Mouse (Mus musculus) heart, embryonic 10.5 days (tissue): ENCODE data around the gene Sh2d2a. TPM values are rescaled to one million over a fixed set of nuclear protein-coding genes. Genes with fewer than 3 reads are reported as not detected.
"Not testable (repeated sequence)": the region's sequence is repeated elsewhere in the genome, so short reads cannot be mapped to it uniquely, and the experiment has no call there.

Experiments
- DNase-seq: peaks from one replicate; pipeline ENCODE4 v3.0.0-alpha.2; 2017; ENCODE audit warnings: low spot score
- H3K27ac ChIP-seq: fragments of 300-500 bp; sonication (generic); 2 replicates; pipeline ENCODE4 v1.5.1; 2016; ENCODE audit warnings: mild to moderate bottlenecking
- H3K27me3 ChIP-seq: fragments of 300-500 bp; sonication (generic); 2 replicates; pipeline ENCODE4 v1.6.1; 2016; ENCODE audit warnings: mild to moderate bottlenecking; ENCODE audit not compliant: poor library complexity, insufficient read depth, severe bottlenecking
- H3K36me3 ChIP-seq: fragments of 300-500 bp; sonication (generic); 2 replicates; pipeline ENCODE4 v1.6.1; 2016; ENCODE audit warnings: mild to moderate bottlenecking, moderate library complexity
- H3K4me1 ChIP-seq: fragments of 300-500 bp; sonication (generic); 2 replicates; pipeline ENCODE4 v1.6.1; 2016; ENCODE audit warnings: mild to moderate bottlenecking
- H3K4me3 ChIP-seq: fragments of 300-500 bp; sonication (generic); 2 replicates; pipeline ENCODE4 v1.5.1; 2016; ENCODE audit warnings: mild to moderate bottlenecking, moderate library complexity
- H3K9me3 ChIP-seq: fragments of 300-500 bp; sonication (generic); 2 replicates; pipeline ENCODE4 v1.6.1; 2016; ENCODE audit warnings: mild to moderate bottlenecking, moderate library complexity
- whole genome bisulfite sequencing: fragments of 180-500 bp; shearing (Covaris S2); methylation state at CpG from one replicate; pipeline ENCODE4 v1.1.7; 2016; 5-methylcytosine and 5-hydroxymethylcytosine counted together
- polyA plus RNA-seq: library from polyadenylated mRNA; unstranded; fragments of >200 nt; fragmentation: Nextera tagmentation; extraction: Ambion mirVana; gene quantifications from 2 replicates; pipeline ENCODE4 v1.2.1, GENCODE M21; 2016

Sh2d2a gene
- polyA plus RNA-seq, 1 experiment from 2014 or later: 0.23 TPM

GRCm38 (mm10) chr3:87877730-87878129 lies 31.2 kb downstream of the Sh2d2a start:
- Histone ChIP-seq H3K36me3 (peaks cover 54% of the 10 kb centered on the region), H3K4me3 (no peak overlapping the region), H3K4me1 (peaks cover 6% of the 10 kb centered on the region; the same call in 1 of the 2 replicates), H3K27me3 (no peaks in the 10 kb centered on the region), H3K27ac (no peak overlapping the region), H3K9me3 (no peaks in the 10 kb centered on the region)
- 64% methylated on average over 4 of the region's 4 CpGs for WGBS
- no peak for DNase-seq

- H3K9me3 ChIP-seq: no peaks in the 10 kb centered on the region
- no peak for DNase-seq
- H3K4me3 ChIP-seq: peak overlapping the region; percentile 88
- no peaks in the 10 kb centered on the region for H3K27me3 ChIP-seq
- 0% methylated on average over 3 of the region's 3 CpGs for WGBS
- H3K36me3 ChIP-seq: peaks cover 19% of the 10 kb centered on the region
- H3K4me1 ChIP-seq: peaks cover 27% of the 10 kb centered on the region
- peak overlapping the region; percentile 98 for H3K27ac ChIP-seq
These were observed 37.7 kb downstream of the Sh2d2a start for GRCm38 (mm10) chr3:87884291-87884690.

GRCm38 (mm10) chr3:87884708-87885251 lies 38.2 kb downstream of the Sh2d2a start:
- Histone ChIP-seq H3K4me3 (peak overlapping the region; percentile 88), H3K27me3 (no peaks in the 10 kb centered on the region), H3K4me1 (peaks cover 27% of the 10 kb centered on the region), H3K36me3 (peaks cover 16% of the 10 kb centered on the region), H3K9me3 (no peaks in the 10 kb centered on the region), H3K27ac (peak overlapping the region; percentile 98)
- WGBS: under 1% methylated on average over 22 of the region's 28 CpGs
- peak; percentile 80 for DNase-seq

GRCm38 (mm10) chr3:87885281-87886003 lies 38.9 kb downstream of the Sh2d2a start, which contains the start of gene Prcc:
Gene Prcc (minus strand): TSS chr3:87885608.
- Histone ChIP-seq H3K27ac (peak within 1 kb of the TSS; percentile 98), H3K4me3 (peak within 1 kb of the TSS; percentile 88), H3K36me3 (peaks cover 10% of the 10 kb centered on the region), H3K9me3 (no peaks in the 10 kb centered on the region), H3K27me3 (no peaks in the 10 kb centered on the region), H3K4me1 (peaks cover 27% of the 10 kb centered on the region)
- under 1% methylated on average over 33 of the region's 33 CpGs for WGBS
- peak; percentile 99 for DNase-seq

GRCm38 (mm10) chr3:87886004-87886365 lies 39.4 kb downstream of the Sh2d2a start:
- H3K27ac ChIP-seq: peak overlapping the region; percentile 98
- WGBS: 12% methylated on average over 10 of the region's 10 CpGs
- no peaks in the 10 kb centered on the region for H3K9me3 ChIP-seq
- peaks cover 6% of the 10 kb centered on the region; the same call in 1 of the 2 replicates for H3K36me3 ChIP-seq
- no peaks in the 10 kb centered on the region for H3K27me3 ChIP-seq
- H3K4me1 ChIP-seq: peaks cover 27% of the 10 kb centered on the region
- H3K4me3 ChIP-seq: peak overlapping the region; percentile 88
- no peak for DNase-seq

- no peak for DNase-seq
- Histone ChIP-seq H3K36me3 (peaks cover 4% of the 10 kb centered on the region; the same call in 1 of the 2 replicates), H3K4me1 (peaks cover 27% of the 10 kb centered on the region), H3K4me3 (peak overlapping the region; percentile 88; the same call in 1 of the 2 replicates), H3K9me3 (no peaks in the 10 kb centered on the region), H3K27me3 (no peaks in the 10 kb centered on the region), H3K27ac (peak overlapping the region; percentile 98)
- 85% methylated on average over 6 of the region's 6 CpGs for WGBS
These were observed 39.9 kb downstream of the Sh2d2a start for GRCm38 (mm10) chr3:87886416-87886815.

GRCm38 (mm10) chr3:87887400-87887799 lies 40.8 kb downstream of the Sh2d2a start:
- WGBS: 88% methylated on average over 4 of the region's 4 CpGs
- H3K36me3 ChIP-seq, H3K27me3 ChIP-seq, DNase-seq, H3K9me3 ChIP-seq, H3K4me3 ChIP-seq, H3K27ac ChIP-seq: not testable (repeated sequence)
- H3K4me1 ChIP-seq: peaks cover 26% of the 10 kb centered on the region

- 65% methylated on average over 3 of the region's 3 CpGs for WGBS
- Histone ChIP-seq H3K4me1 (peaks cover 2% of the 10 kb centered on the region; the same call in 1 of the 2 replicates), H3K9me3 (no peaks in the 10 kb centered on the region), H3K27me3 (no peaks in the 10 kb centered on the region), H3K27ac (no peak overlapping the region), H3K4me3 (no peak overlapping the region), H3K36me3 (no peaks in the 10 kb centered on the region)
- DNase-seq: no peak
These were observed 44.9 kb downstream of the Sh2d2a start for GRCm38 (mm10) chr3:87891481-87891880.

- DNase-seq: no peak
- Histone ChIP-seq H3K4me3 (no peak overlapping the region), H3K27me3 (no peaks in the 10 kb centered on the region), H3K27ac (no peak overlapping the region), H3K36me3 (no peaks in the 10 kb centered on the region), H3K4me1 (no peaks in the 10 kb centered on the region), H3K9me3 (no peaks in the 10 kb centered on the region)
- WGBS: 72% methylated on average over 3 of the region's 3 CpGs
These were observed 46.9 kb downstream of the Sh2d2a start for GRCm38 (mm10) chr3:87893367-87893905.

GRCm38 (mm10) chr3:87899266-87899665 lies 52.7 kb downstream of the Sh2d2a start:
- no peaks in the 10 kb centered on the region for H3K36me3 ChIP-seq
- no peak overlapping the region for H3K4me3 ChIP-seq
- H3K27me3 ChIP-seq: no peaks in the 10 kb centered on the region
- WGBS: 78% methylated on average over 3 of the region's 3 CpGs
- no peak for DNase-seq
- H3K4me1 ChIP-seq: peaks cover 13% of the 10 kb centered on the region
- no peak overlapping the region for H3K27ac ChIP-seq
- no peaks in the 10 kb centered on the region for H3K9me3 ChIP-seq

GRCm38 (mm10) chr3:87899776-87900175 lies 53.2 kb downstream of the Sh2d2a start:
- no peaks in the 10 kb centered on the region for H3K9me3 ChIP-seq
- H3K27me3 ChIP-seq: no peaks in the 10 kb centered on the region
- H3K36me3 ChIP-seq: no peaks in the 10 kb centered on the region
- no peak overlapping the region for H3K4me3 ChIP-seq
- no peak overlapping the region for H3K27ac ChIP-seq
- no peak for DNase-seq
- peaks cover 13% of the 10 kb centered on the region for H3K4me1 ChIP-seq
- 80% methylated on average over 3 of the region's 3 CpGs for WGBS

- peaks cover 17% of the 10 kb centered on the region for H3K4me1 ChIP-seq
- H3K27ac ChIP-seq: peak overlapping the region; percentile 76; the same call in 1 of the 2 replicates
- no peak overlapping the region for H3K4me3 ChIP-seq
- peak; percentile 94 for DNase-seq
- H3K36me3 ChIP-seq: no peaks in the 10 kb centered on the region
- no peaks in the 10 kb centered on the region for H3K9me3 ChIP-seq
- 7% methylated on average over 1 of the region's 1 CpGs for WGBS
- no peaks in the 10 kb centered on the region for H3K27me3 ChIP-seq
These were observed 54.6 kb downstream of the Sh2d2a start for GRCm38 (mm10) chr3:87901036-87901624.

GRCm38 (mm10) chr3:87901959-87902358 lies 55.4 kb downstream of the Sh2d2a start:
- Histone ChIP-seq H3K4me1 (peaks cover 17% of the 10 kb centered on the region), H3K27ac (peak overlapping the region; percentile 76; the same call in 1 of the 2 replicates)
- H3K36me3 ChIP-seq, H3K9me3 ChIP-seq, H3K27me3 ChIP-seq, H3K4me3 ChIP-seq, DNase-seq: not testable (repeated sequence)
- 73% methylated on average over 6 of the region's 6 CpGs for WGBS
